Mouse (Mus musculus): ENCODE measurements around the gene Kcnh4.
A peak's percentile ranks its signal among the peaks of the same experiment; 100 is the strongest.

Kcnh4 gene

DNA sequence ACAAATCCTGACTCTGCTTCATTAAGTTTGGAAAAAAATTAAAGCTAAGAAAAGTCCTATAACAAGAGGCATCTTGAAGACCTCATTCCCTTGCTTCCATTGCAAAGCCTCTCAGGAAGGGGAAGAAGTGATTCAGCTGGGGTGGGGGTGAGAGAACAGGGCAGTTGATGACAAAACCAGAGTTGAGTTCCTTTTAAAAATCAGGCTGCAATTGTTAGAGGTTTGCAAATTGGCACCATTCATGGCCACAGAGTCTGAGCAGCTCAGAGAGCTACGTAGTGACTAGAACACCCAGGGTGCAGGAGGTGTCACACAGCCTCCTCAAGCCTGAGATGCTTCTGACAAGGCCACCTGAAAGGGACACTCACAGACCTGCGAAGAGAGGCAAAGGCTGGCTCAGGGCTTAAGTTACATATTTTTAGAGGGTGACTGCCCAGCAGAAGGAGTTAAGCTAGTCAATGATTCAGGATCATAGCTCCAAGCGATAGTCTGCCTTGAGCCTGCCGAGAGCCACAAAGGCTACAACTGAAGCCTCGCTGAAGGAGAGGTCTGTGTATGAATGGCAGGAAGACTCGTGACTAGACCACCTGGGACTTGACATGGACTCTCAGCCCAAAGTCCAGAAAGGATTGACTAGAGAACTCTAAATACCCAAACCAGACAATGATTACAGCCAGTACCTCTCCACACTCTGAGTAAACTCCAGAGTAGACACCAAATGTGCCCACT, 29.1 kb downstream of the Kcnh4 start:
- DNase-seq (ENCODE audit: low read depth): no peak

DNA sequence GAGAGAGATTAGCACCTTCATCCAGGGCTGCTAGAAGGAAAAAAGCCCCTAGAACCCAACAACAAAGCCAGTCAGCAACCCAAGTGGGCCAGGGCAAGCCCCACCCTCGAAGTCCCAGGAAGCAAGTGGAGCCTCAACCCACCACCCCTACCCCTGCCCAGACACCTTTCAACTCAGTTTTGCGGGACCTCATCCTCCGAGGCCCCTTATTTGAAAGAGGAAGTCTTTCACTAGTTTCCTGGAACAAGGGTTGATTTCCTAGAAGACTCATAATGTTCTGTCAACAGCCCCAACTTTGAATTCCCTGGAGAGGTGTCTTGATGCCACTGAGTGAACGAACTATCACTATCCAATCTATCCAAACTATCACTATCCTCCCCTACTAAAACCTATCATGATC, 29.8 kb downstream of the Kcnh4 start:
- no peak for DNase-seq (ENCODE audit: low read depth)

DNA sequence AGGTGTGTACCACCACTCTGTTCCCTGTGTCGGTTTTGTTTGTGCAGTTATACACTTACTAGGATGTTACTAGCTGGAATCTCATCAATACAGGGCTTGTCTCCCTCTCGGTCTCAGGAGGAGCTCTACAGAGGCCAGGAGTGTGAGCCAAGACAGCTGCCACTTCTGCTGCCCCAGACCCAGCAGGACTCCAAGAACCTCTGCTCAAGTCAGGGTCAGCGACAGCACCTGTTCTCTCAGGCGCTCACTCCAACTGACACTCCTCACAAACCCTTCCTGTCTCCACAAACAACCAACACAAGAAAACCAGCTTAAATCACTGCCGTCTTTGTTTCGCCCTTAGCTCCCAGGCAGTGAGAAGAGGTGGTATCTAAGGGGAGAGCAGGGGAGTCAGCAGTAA, 31.1 kb downstream of the Kcnh4 start:
- no peak for DNase-seq (ENCODE audit: low read depth)

DNA sequence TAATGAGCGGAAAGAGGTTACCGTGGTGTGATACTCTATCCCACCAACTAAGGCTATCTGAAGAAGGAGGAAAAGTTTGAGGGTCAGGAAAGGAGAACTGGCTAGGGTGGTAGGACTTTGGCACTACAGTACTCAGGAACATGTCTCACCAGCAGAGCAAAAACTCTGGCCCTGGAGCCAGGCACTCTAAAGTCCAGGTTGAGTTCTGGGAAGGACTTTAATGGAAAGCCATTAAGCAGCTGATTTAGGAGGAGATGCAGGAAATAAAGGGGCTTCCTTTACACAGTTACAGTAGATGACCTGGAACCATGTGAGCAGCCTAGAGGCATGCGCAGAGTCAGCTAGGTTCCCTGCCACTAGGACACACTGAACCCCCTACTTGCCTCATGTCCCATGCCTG, 32.5 kb downstream of the Kcnh4 start:
- DNase-seq (ENCODE audit: low read depth): no peak

DNA sequence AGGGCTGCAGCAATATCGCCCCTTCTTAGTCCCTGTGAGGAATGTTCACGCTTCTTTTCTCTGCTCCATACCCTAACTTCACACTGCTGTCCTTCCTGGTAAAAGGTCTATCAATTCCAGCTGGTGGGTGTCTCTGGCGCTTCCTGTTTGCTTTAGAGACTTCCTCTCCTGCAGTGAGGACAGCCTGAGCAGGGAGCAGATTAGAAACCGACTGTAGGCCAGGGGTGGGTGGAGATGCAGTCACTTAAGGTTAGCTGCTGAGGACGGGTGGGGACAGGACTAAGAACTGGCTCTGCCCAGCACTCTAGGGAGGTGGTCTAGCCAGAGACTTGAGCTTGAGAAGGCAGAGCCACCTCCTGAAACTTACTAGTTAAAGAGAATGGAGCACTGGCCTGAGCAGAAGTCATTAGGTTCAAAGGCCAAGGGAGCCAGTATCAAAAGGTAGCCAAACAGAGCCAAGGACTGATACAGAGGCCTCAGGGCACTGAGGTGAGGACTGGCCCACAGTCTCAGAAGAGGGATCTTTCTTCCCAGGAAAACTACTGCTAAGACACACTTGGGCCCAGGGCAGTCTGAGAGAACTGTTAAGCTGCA, 34.7 kb downstream of the Kcnh4 start:
- no peak for DNase-seq (ENCODE audit: low read depth)

DNA sequence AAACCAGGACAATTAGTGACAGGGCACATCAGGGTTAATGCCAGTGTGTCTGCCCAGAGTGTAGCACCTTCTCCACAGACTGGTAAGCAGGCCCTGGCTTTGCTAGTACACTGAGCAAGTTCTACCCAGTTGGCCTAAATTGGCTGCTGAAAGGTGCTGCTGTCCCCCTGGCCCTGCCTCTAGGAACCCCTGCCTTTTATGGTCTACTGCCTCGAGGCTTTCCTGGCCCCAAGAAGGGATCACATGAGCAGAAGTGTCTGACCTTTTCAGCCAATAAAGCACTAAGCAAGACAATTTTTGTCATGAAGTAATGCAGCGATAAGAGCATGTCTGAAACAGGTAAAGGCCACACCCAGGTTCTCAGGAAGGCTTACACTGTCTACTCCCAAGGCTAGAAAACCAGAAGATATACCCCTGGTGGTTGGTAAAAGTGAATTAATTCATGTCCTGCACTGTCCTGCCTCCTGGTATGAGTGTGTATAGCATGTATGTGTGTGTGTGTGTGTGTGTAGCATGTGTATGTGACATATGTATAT, 37.2 kb downstream of the Kcnh4 start:
- no peak for DNase-seq (ENCODE audit: low read depth)

DNA sequence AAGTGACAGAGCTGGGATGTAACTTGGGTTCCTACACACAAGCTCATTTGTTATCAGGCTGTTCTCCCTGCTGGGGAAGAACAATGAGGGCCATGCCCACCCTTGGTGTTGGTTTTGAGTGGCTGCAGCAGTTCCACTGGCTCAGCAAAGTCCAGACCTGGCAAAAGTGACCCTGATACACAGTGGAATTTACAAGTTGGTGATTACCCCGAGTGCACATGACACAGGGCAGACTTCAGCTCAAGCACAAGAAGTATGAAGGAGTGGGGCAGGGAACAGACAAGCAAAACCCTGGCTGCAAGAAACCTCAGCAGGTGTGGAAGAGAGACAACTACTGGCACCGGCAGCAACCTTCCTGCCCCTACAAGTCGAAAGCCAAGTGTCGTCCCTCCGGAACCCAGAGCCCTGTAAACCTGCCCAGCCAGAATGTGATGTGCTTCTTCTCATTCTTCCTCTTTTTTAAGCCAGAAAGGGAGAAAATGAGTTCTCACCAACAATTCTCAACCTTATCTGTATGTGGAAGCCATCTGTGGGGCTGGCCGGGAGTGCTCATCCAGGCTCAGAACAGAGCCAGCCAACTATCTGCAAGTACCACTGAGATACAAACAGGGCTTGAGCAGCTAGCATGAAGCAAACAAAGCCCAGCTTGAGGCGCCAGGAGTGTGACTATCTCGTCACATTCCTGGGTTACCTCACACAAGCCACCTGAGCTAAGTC, 37.8 kb downstream of the Kcnh4 start:
- DNase-seq (ENCODE audit: low read depth): no peak

DNA sequence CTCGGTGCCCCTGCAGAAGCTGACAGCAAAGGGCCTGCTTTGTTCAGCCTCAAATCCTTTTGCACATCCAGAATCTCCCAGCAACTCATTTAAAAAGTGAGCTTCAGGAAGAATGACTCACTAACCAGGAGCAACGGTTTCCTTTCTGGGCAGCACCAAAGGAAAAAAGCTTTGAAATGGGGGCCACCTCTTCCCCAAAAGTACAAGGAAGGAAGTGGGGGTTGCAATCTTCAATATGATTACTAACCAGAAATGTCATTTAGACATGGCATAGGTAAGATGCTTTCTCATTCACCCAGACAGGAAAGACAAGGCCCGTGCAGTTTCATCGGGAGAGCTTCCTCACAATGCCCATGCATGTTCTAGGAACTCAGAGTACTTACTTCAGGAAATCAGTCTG, 38.5 kb downstream of the Kcnh4 start:
- DNase-seq (ENCODE audit: low read depth): no peak

DNA sequence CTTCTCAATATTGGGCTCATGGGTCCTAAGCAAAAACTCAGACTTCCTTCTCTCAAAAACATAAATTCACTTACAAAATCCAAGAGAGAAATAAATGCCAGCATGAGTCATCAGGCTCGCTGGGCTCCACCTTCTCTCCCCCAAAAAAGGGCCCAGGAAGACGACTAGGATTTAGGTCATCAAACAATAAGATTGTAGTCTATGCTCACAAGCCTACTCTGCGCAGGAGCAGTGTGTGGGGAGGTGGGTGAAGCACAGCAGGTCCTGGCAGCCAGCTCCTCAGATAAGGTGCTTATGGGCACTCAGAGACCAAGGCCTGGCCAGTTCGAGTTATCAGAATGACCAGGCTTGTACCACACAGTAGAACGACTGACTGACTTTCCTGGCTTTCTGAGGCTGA, 39.4 kb downstream of the Kcnh4 start:
- DNase-seq (ENCODE audit: low read depth): peak; percentile 40

DNA sequence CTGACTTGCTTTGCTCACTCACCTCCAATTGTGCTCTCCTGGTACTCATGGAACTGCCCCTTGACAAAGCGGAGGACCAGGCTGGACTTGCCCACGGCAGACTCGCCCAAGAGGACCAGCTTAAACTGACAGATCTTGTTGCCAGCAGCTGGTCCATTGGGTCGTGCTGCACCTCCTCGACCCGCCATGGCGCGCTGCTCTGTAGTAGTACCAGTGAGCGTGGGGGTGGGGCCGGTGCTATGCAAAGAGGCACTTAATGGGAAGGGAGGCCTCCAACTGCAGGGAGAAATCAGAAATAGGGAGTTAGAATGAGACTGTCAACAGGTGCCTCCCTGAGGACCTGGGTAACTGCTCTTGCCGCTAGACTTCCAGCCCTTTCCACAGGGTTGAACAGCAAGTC, 39.8 kb downstream of the Kcnh4 start:
- DNase-seq (ENCODE audit: low read depth): no peak

DNA sequence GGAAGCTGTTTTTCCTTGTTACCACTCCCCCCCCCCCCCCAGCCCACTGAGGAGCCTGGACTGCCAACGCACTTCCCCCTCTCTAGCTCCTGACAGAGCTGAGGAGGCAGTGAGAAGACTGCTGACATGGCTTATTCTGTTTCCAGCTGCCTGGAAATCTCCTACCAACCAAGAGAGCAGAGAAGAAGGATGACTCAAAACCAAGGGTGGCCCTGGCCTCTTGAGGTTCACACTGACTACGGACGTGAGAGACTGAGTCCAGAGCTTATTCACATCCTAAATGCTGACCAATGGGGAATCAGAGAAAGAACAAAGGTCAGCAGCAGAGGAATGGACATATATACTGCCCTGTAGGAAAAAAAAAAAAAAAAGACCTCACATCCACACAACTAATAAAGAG, 40.4 kb downstream of the Kcnh4 start:
- no peak for DNase-seq (ENCODE audit: low read depth)

DNA sequence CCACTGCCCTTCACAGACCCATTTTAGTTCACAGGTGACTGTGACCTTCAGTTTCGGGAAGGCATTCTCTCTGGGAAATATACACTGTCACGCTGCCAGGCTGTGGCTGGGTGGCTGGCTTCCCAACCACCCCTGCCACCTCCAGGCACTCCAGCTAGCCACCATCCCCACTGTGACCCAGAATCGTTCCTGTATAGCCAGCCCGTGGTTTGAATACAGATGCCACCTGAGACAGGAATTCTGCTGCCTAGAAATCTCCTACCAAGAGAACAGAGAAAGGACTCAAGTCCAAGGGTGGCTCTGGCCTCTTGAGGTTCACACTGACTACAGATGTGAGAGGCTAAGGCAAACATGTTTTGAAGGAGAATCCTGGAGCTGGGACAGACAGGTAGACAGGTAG, 40.9 kb downstream of the Kcnh4 start:
- no peak for DNase-seq (ENCODE audit: low read depth)

DNA sequence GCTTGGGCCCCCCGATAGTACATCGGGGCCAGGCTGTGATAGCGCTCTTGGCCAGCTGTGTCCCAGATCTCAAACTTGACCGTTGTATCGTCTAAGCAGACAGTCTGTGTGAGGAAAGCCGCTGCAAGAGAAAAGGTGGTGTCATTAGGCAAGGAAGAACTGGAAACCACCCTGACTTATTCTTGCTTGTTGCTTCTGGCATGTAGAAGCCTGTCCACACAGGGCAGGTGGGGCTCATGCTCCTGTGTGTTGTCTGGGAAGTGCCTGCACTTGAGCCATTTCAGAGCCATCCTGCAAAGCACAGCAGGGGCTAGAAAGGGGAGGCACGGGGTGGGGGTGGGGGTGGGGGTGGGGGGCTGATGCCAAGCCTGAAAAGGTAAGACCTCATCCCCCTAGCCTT, 41.3 kb downstream of the Kcnh4 start:
- no peak for DNase-seq (ENCODE audit: low read depth)

DNA sequence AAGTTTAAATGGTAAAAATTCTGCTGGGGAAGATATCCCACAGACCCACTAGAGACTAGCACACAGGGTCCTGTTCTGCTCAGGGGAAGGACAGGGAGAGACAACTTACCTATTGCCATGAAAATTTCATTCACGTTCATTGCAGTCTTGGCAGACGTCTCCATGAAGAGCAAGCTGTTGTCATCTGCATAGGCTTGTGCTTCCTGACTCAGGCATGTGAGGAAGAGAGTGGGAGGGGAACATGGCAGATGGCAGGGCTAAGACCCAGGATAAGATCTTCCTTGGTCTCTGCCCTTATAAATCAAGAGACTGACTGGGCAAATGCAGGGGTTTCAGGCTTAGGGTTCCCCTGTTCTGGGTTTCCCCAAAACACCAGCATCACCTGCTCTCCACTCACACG, 43.1 kb downstream of the Kcnh4 start:
- no peak for DNase-seq (ENCODE audit: low read depth)

DNA sequence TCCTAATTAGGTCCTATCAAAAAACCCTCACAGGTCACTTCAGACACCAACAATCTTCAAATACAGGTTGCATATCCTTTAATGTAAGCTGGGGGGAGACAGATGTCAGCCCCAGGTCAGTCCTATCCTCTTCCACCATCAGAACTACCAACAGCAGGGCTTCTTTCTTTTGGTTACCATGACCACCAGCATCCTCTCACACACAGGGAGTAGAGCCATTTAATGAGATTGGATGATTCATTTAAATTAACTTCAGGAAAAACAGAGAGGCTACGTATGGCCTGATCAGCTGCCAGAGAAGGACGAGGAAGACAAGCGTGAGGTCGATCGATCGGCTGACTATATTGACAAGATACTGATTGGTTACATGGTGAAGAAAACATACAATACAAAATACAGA, 44.8 kb downstream of the Kcnh4 start:
- no peak for DNase-seq (ENCODE audit: low read depth)

DNA sequence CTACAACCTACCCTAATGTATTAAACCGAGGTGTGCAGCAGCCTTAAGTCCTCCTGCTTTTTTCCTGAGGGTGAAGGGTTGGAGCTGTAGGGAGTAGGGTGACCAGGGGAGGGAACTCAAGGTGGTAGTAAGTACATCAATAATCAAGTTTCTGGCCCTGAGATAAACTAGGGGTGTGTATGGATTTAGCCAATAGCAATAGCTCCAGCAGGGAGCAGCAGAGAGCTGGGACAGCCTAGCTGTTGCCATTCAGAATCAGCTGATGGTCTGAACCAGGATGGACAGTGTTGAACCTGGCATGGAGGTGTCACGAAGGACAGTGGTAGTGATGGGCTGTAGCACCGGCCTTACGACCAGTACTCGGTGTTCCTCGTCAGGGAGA, 45.2 kb downstream of the Kcnh4 start:
- peak; percentile 57 for DNase-seq (ENCODE audit: low read depth)

DNA sequence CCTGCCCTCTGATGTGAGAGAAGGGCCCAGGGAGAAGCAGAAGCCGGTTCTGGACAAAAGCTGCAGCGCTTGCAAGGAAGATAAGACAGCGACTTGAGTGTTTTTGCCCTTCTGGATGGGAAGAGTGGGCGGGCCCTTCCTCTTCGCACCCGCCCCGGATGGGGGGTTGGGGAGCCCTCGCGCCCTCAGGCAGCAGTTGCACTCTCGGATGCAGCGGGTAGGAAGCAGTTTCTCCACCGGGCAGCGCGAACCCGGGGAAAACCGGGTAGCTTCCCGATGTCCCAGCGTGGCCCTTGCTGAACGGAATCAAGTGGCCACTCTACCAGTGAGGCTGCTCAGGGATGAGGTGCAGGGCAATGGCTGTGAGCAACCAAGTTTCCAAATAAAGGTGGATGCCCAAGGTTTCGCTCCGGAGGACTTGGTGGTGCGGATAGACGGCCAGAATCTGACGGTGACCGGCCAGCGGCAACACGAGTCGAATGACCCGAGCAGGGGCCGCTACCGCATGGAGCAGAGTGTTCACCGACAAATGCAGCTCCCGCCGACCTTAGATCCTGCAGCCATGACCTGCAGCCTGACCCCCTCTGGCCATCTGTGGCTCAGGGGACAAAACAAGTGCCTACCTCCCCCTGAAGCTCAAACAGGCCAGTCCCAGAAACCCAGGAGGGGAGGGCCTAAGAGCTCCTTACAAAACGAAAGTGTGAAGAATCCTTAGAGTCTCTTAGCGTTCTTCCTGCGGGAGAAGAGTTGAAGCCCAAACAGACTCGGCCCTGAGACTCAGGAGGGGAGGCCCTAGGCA, 45.8 kb downstream of the Kcnh4 start, which contains the start of gene Hspb9:
Hspb9 (plus strand) TSS at position 116 of the 799 bp plus-strand sequence.
- no peak for DNase-seq (ENCODE audit: low read depth)

DNA sequence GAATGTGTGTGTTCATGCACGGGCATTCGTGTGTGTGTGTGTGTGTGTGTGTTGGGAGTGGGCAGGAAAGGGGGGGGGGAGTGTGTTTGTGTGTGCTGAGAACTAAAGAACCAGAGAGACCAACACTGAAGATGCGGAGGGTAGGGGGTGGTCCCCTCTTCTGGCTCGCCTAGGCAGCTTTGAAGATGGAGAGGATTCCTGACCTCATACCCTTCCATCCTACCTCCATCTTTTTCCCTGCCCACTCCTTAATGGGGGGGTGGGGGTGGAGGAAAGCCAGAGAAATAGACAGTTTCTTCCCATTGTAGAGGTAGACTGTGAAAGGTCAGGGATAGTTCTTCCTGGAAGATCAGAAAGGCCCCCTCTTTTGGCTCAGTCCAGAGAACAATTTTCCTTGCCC, 46.6 kb downstream of the Kcnh4 start:
- no peak for DNase-seq (ENCODE audit: low read depth)

DNA sequence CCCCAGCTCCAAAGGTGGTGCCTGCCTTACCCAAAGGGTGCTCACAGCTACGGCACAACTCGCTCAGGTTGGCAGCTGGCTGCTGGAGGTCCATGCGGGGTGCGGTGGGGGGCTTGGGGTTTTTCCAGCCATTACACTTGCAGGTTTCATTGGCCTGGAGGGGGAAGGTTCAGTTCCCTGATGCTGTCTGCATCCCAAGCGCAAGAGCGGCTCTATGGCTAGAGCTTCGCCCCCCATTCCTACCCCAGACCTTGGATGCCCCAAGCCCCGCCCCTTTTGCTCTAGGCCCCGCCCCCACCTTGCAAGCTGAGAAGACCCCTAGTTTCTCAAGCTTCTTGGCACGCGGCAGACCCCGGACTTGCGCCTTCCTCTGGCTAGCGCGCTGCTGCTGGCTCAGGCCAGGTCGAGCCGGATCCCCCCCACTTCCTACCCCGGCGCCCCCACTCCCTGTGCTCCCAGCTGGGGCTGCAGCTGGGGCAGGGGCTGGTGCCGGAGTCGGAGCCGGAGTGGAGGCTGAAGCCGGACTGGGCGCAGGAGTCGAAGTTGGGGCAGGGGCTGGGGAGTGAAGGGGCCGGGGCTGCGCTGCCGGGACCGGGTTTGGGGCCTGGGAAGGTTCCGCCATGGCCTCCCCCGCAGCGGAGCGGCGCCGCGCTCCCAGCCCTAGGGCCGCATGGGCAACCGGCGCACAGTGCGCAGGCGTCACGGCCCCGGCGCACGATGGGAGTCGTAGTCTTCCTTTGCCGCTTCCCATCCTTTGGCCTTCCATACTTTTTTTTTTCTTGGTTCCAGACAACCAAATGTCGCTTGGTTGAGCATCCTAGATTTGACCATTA, 47.7 kb downstream of the Kcnh4 start, which contains the start of gene Kat2a:
Kat2a (minus strand) TSS at position 683 of the 833 bp plus-strand sequence.
- DNase-seq (ENCODE audit: low read depth): no peak

DNA sequence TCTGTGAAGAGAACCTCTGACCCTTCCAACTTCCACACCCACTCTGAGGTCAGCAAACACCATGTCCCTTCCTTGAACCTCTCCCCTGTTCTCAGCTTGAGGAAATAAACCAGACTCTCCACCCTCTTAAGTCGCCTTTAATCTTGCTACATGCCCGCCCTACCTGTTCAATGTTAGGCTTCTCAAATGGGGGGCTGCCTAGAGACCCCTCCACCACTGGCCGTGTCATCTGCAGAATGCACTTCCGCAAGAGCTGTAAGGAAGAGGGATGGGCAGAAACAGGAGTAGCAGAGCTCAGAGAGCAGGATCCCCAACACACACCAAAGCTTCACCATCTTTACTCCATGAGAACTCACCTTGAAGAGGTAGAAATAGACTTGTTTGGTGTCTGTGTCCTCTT, 48.8 kb downstream of the Kcnh4 start:
- no peak for DNase-seq (ENCODE audit: low read depth)

DNA sequence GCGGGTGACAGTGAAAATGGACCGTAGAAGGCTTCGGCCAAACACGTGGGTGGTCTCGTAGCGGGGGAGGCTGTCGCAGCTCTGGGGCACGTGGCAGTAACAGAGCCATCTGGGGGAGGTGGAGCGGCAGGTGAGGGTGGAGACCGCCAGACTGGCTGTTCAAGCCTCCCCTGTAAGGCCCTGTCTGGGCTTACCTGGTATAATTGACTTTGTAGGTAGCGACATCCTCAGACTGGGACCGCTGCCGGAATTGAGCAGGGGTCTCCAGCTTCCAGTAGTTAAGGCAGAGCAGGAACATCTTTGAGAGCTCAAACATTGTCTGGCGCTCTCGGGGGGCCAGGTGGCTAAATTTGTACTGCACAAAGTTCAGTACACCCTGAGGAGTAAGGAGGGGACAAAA, 49.2 kb downstream of the Kcnh4 start:
- no peak for DNase-seq (ENCODE audit: low read depth)

Measured in fibroblast of lung, adult 2 months (primary cell).